Mouse (Mus musculus): Measurements from ENCODE around the gene Cotl1. TPM values are rescaled to one million over a fixed set of nuclear protein-coding genes. Genes with fewer than 3 reads are reported as not detected.
A peak's percentile ranks its signal among the peaks of the same experiment; 100 is the strongest.

The Cotl1 gene
- polyA plus RNA-seq, 1 experiment from 2014 or later, result 51.4 TPM

DNA sequence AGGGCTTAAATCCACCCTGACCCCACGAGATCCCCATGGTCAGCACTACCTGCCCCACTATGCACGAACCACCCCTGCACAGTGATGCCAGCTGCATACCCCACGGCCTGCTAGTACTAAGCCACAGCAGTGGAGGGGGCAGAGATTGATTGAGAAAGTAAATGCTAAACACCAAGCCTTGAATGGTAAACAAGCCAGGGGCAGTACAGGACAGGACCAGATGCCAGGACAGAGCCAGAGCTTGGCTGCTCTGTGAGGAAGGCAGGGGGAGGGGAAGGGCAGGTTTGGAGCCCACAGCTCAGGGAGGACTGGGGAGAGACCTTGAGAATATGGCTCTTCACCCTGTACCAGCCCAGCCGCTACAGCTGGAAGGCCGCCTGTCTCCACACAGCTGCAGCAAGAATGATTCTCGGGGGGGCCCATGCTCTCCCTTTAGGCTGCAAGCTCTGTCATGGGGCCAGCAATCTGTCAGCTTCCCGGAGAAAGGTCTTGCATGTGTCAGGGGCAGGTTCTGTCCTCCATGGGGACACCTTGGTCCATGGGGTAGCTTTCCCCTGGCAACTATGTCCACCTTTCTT lies 63.6 kb downstream of the Cotl1 start:
- Histone ChIP-seq H3K27me3 (replicated peaks) (peaks cover 7% of the 10 kb centered on the region), H3K4me3 (no peak overlapping the region), H3K4me2 (no peak overlapping the region), H3K36me3 (peaks cover 14% of the 10 kb centered on the region), H3K4me1 (peaks cover 21% of the 10 kb centered on the region), H3K27ac (replicated peaks) (no peak overlapping the region), H3K9ac (peak overlapping the region; percentile 42; the same call in 1 of the 2 replicates), H3K9me3 (no peaks in the 10 kb centered on the region)
- ATAC-seq (ENCODE audit: extremely low read depth, insufficient number of reproducible peaks, low FRiP score, low TSS enrichment), result no peak
- 70% methylated on average over 7 of the region's 7 CpGs for WGBS

- ATAC-seq (ENCODE audit: extremely low read depth, insufficient number of reproducible peaks, low FRiP score, low TSS enrichment), result no peak
- Histone ChIP-seq H3K9me3 (no peaks in the 10 kb centered on the region), H3K36me3 (peaks cover 75% of the 10 kb centered on the region), H3K27ac (replicated peaks) (no peak overlapping the region), H3K4me2 (no peak overlapping the region), H3K9ac (no peak overlapping the region), H3K4me1 (peaks cover 6% of the 10 kb centered on the region; the same call in 1 of the 2 replicates), H3K4me3 (no peak overlapping the region), H3K27me3 (replicated peaks) (no peaks in the 10 kb centered on the region)
- WGBS, result 74% methylated on average over 22 of the region's 22 CpGs
These were observed 74.4 kb downstream of the Cotl1 start for GRCm38 (mm10) chr8:119765761-119766444.

GRCm38 (mm10) chr8:119765311-119765710 lies 75.0 kb downstream of the Cotl1 start:
- H3K4me1 ChIP-seq, result peaks cover 6% of the 10 kb centered on the region; the same call in 1 of the 2 replicates
- peaks cover 73% of the 10 kb centered on the region for H3K36me3 ChIP-seq
- H3K4me2 ChIP-seq, result no peak overlapping the region
- ATAC-seq (ENCODE audit: extremely low read depth, insufficient number of reproducible peaks, low FRiP score, low TSS enrichment), result no peak
- no peak overlapping the region for H3K9ac ChIP-seq
- H3K4me3 ChIP-seq, result no peak overlapping the region
- 75% methylated on average over 10 of the region's 10 CpGs for WGBS
- H3K27me3 ChIP-seq (replicated peaks), result no peaks in the 10 kb centered on the region
- no peak overlapping the region for H3K27ac ChIP-seq (replicated peaks)
- H3K9me3 ChIP-seq, result no peaks in the 10 kb centered on the region

DNA sequence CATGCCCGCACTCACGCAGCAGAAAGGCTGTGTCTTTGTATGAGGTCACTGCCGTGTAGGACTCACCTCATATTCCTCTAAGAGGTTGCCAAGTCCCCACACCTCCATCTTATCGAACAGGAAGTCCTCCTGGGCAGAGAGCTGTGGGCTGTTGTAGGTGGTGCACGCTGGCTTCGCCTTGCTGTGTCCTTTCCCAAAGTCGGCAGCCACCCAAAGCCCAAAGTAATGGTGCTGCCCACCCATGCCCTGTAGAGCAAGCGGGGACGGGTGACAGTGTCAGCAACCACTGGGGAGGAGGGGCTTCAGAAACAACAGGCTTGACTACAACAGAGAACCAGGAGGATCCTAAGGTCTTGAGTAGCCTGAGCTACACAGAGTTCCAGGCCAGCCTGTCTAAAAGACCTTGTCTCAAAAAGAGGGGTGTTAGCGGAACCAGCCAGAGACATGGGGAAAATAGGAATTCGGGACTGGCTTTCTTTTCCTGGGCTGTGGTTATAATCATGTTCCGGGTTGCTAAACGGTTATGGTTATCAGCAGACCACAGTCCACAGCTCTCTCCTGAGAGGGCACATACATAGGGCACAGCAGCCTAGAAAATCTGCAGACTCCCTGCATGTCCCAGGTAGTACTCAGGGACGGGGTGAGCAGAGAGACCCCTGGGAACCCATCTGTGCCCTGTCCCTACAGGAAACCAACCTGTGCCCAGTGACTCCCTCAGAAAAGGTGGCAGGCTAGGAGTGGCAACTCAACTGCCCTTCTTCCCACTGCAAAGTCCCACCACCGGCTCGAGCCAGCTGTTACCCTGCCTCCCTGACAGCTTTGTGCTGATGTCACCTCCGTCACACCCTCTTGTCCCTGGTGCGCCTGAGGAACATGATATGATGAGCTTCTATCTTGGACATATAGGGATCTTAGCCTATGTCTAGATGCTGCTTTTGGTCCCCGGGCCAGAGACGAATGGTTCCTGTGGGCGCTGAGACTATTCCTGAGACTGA lies 77.8 kb downstream of the Cotl1 start:
- no peak overlapping the region for H3K27ac ChIP-seq (replicated peaks)
- H3K9me3 ChIP-seq, result no peaks in the 10 kb centered on the region
- H3K27me3 ChIP-seq (replicated peaks), result no peaks in the 10 kb centered on the region
- H3K4me1 ChIP-seq, result peaks cover 6% of the 10 kb centered on the region; the same call in 1 of the 2 replicates
- H3K9ac ChIP-seq, result no peak overlapping the region
- H3K4me2 ChIP-seq, result no peak overlapping the region
- peaks cover 58% of the 10 kb centered on the region for H3K36me3 ChIP-seq
- 82% methylated on average over 21 of the region's 21 CpGs for WGBS
- H3K4me3 ChIP-seq, result no peak overlapping the region
- ATAC-seq (ENCODE audit: extremely low read depth, insufficient number of reproducible peaks, low FRiP score, low TSS enrichment), result no peak

DNA sequence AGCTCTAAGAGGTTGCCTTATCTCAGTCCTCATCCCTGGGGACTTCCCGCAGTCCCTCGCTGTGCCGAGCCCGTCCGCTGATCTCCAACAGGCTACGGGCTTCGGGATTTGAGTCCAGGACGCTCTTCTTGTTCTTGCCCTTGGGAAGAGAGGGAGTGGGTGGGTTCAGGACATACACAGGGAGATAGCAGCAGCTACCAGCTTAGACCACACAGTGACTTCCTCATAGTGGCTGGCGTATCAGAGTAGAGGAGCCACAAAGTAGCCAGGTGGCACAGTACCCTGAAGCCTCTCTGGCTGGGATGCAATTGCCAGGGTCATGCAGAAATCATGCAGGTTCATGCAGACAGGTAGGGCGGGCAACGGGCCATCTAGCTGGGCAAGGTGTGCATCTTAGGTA lies 78.7 kb downstream of the Cotl1 start:
- peaks cover 10% of the 10 kb centered on the region for H3K4me1 ChIP-seq
- H3K4me3 ChIP-seq, result no peak overlapping the region
- peaks cover 50% of the 10 kb centered on the region for H3K36me3 ChIP-seq
- no peak overlapping the region for H3K9ac ChIP-seq
- H3K27me3 ChIP-seq (replicated peaks), result no peaks in the 10 kb centered on the region
- 76% methylated on average over 11 of the region's 11 CpGs for WGBS
- H3K27ac ChIP-seq (replicated peaks), result no peak overlapping the region
- H3K9me3 ChIP-seq, result no peaks in the 10 kb centered on the region
- no peak overlapping the region for H3K4me2 ChIP-seq
- ATAC-seq (ENCODE audit: extremely low read depth, insufficient number of reproducible peaks, low FRiP score, low TSS enrichment), result no peak

Other genes with a start within 250 kb of the Cotl1 start
- gene Taf1c, start 235.3 kb downstream of the Cotl1 start, polyA plus RNA-seq (2015; fragmentation: Nextera tagmentation; extraction: Ambion mirVana), result 6.0 and 6.6 TPM in 2 replicates
- not detected in 2 replicates for gene Adad2, start 227.8 kb downstream of the Cotl1 start, polyA plus RNA-seq (2015; fragmentation: Nextera tagmentation; extraction: Ambion mirVana)
- gene Kcng4, start 204.9 kb downstream of the Cotl1 start, polyA plus RNA-seq (2015; fragmentation: Nextera tagmentation; extraction: Ambion mirVana), result not detected in 2 replicates
- gene Wfdc1, start 174.2 kb downstream of the Cotl1 start, polyA plus RNA-seq (2015; fragmentation: Nextera tagmentation; extraction: Ambion mirVana), result 3.6 and 4.4 TPM in 2 replicates
- gene Atp2c2, start 140.5 kb downstream of the Cotl1 start, polyA plus RNA-seq (2015; fragmentation: Nextera tagmentation; extraction: Ambion mirVana), result 0.20 and 0.29 TPM in 2 replicates
- 14.3 and 14.6 TPM in 2 replicates for gene Tldc1, start 62.1 kb downstream of the Cotl1 start, polyA plus RNA-seq (2015; fragmentation: Nextera tagmentation; extraction: Ambion mirVana)
- gene Klhl36, start 21.7 kb upstream of the Cotl1 start, polyA plus RNA-seq (2015; fragmentation: Nextera tagmentation; extraction: Ambion mirVana), result 10.1 and 10.9 TPM in 2 replicates
- 90.5 and 101 TPM in 2 replicates for gene Usp10, start 69.8 kb upstream of the Cotl1 start, polyA plus RNA-seq (2015; fragmentation: Nextera tagmentation; extraction: Ambion mirVana)
- gene Gm20388, start 70.3 kb upstream of the Cotl1 start, polyA plus RNA-seq (2015; fragmentation: Nextera tagmentation; extraction: Ambion mirVana), result 1.8 TPM in 1 of 2 replicates, not detected in the other
- 3.9 and 4.1 TPM in 2 replicates for gene Crispld2, start 151.9 kb upstream of the Cotl1 start, polyA plus RNA-seq (2015; fragmentation: Nextera tagmentation; extraction: Ambion mirVana)

Measured in heart, embryonic 13.5 days (tissue).